Mouse (Mus musculus): Measurements from ENCODE around the gene Cic.

- TF ChIP-seq POLR2A (IDR thresholded peaks at IDR 0.05; ENCODE audit: borderline replicate concordance, low read depth, low read length): no peak
- no peak for TF ChIP-seq CTCF (IDR thresholded peaks at IDR 0.05; ENCODE audit: low read depth, low read length)
Measured at GRCm38 (mm10) chr7:25315306-25316041, 48.0 kb downstream of the Cic start.

Measured in bone marrow macrophage, adult 2 months (primary cell).